Mouse (Mus musculus) gastrocnemius, adult 2 months (tissue): ENCODE measurements around the gene Ddx5. TPM values are rescaled to one million over a fixed set of nuclear protein-coding genes. Genes with fewer than 3 reads are reported as not detected.
"Not testable (repeated sequence)": the region's sequence is repeated elsewhere in the genome, so short reads cannot be mapped to it uniquely, and the experiment has no call there.

Experiments
- DNase-seq: peaks from one replicate; pipeline ENCODE4 v3.0.0; 2022
- H3K27ac ChIP-seq: fragments of 200-600 bp; 2 replicates; pipeline ENCODE4 v1.8.1; 2022; ENCODE audit warnings: mild to moderate bottlenecking
- H3K4me3 ChIP-seq: fragments of 200-600 bp; 2 replicates; pipeline ENCODE4 v1.8.1; 2022; ENCODE audit warnings: mild to moderate bottlenecking, moderate library complexity
- CTCF ChIP-seq: fragments of 200-600 bp; IDR thresholded peaks from 2 replicates; pipeline ENCODE4 v1.8.1; 2022; ENCODE audit warnings: antibody characterized with exemption, mild to moderate bottlenecking, moderate library complexity
- intact Hi-C: fragments of 180-260 bp; cut with DNase I; formaldehyde crosslinking; loops from one replicate; pipeline ENCODE4 v1.15.1; 2025
- total RNA-seq, 2 experiments: library from RNA; stranded (reverse); gene quantifications; 2 replicates each; pipeline ENCODE4 v1.2.3; 2021

The Ddx5 gene
- total RNA-seq, 2 experiments from 2014 or later = 261 to 265 TPM

GRCm38 (mm10) chr11:106816316-106816715, 27.3 kb upstream of the Ddx5 start:
- Histone ChIP-seq H3K27ac (0 out of 2 replicates have a peak overlapping the region, but pooled peaks have one; percentile 24), H3K4me3 (no peak overlapping the region)
- no peak for TF ChIP-seq CTCF
- DNase-seq = no peak
- intact Hi-C loops = no loop called here

DNA sequence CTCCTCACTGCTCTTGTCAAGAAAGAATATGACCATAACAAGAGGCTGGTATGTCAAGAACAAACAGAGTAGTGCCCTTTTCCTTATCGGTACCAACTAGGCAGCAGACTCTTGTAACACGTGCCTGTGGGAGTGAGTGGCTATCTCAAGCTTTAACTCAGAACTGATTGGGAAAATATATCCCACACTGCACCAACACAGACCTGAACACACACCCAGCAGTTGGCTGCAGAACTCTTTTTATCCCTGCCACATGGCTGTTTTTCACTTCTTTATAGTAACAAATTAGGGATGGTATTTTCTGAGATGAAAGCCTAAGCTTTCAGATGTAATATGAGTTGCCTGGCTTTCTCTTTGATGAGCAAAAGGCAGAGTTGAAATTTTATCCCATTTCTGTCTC, 26.8 kb upstream of the Ddx5 start:
- no peak for TF ChIP-seq CTCF
- no peak overlapping the region for H3K27ac ChIP-seq
- intact Hi-C loops = no loop called here
- no peak overlapping the region for H3K4me3 ChIP-seq
- no peak for DNase-seq

DNA sequence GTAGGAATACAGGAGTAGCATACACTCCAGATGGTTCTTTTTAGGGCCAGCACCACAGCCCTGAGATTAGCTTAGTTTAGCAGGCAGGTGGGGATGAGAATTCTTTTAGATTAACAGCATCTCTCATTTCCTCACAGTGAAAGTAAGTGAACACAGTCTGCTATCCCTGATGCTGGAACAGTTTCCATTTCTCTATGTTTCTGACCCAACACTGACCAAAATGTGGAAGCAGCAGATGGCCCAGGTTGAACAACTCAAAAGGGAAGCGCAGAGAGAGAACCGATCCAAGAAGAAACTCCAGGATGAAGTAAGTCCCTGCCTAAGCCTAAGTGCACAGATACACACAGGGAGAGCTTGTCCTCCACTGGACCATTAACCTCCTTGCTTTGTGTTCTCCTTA, 26.3 kb upstream of the Ddx5 start:
- intact Hi-C loops = no loop called here
- Histone ChIP-seq H3K4me3 (no peak overlapping the region), H3K27ac (0 out of 2 replicates have a peak overlapping the region, but pooled peaks have one; percentile 3)
- no peak for DNase-seq
- TF ChIP-seq CTCF = no peak

- peak overlapping the region; percentile 3; the same call in 1 of the 2 replicates for H3K27ac ChIP-seq
- DNase-seq = no peak
- TF ChIP-seq CTCF = no peak
- H3K4me3 ChIP-seq = no peak overlapping the region
- intact Hi-C loops = no loop called here
Measured at GRCm38 (mm10) chr11:106814601-106815320, 25.8 kb upstream of the Ddx5 start.

DNA sequence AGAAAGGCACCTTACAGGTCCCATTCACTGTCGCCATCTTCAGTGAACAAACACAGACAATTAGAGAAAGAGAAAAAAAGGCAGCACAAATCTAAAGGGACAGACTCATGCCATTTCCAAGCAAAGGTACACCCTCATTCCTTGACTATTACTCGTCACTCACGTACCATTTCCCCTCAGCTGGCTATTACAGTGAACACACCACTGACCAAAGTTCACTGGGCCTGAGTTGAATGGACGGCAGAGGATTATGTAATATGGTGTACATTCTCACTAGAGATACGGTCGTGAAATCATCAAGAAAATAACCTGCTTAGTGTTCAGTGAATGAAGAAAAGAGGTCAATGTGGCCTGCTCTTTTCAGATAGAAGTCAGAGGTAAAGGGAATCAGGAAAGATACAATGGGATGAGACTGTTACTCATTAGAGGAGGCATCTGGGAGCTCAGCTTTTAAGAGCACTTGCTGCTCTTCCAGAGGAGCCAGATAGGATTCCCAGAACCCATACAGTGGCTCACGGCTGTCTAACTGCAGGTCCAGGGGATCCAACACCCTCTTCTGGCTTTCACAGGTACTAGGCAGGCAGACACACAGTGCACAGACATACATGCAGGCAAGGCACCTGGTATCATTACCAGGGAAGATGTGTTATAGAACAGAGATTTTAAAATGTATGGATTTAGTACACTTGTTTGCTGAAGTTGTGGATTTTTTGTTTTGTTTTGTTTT, 23.6 kb upstream of the Ddx5 start:
- intact Hi-C loops = no loop called here
- DNase-seq = no peak
- Histone ChIP-seq H3K4me3 (no peak overlapping the region), H3K27ac (no peak overlapping the region)
- TF ChIP-seq CTCF = no peak

- H3K4me3 ChIP-seq, H3K27ac ChIP-seq, intact Hi-C loops, DNase-seq: not testable (repeated sequence)
Measured at GRCm38 (mm10) chr11:106807442-106807841, 18.5 kb upstream of the Ddx5 start.

DNA sequence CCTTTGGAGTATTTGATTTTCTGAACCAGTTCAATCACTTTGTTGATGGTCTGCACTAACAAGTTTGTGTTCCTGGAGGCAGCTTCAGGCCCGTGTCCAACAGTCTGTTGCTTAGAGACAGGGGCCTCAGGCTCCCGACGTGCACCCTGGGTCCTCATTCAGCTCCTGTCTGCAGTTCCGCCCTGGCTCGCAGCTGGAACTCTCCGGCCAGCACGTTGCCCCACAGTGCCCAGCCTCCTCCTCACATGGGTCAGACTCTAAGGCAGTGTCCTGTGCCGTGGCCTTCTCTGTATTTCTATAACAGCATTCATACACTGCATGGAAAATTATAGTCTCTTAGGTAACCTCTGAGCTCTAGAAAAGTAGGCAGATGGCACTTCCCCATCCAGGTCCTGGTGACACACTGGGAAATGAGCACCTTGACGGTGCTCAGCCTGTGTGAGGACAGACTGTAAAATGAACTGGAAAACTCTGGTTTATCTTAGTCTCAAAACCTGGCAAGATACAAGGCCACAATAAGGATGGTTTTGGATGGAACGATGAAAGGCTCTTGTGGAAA, 13.2 kb upstream of the Ddx5 start:
- Histone ChIP-seq H3K4me3 (no peak overlapping the region), H3K27ac (no peak overlapping the region)
- TF ChIP-seq CTCF = no peak
- intact Hi-C loops = no loop called here
- peak; percentile 41 for DNase-seq

DNA sequence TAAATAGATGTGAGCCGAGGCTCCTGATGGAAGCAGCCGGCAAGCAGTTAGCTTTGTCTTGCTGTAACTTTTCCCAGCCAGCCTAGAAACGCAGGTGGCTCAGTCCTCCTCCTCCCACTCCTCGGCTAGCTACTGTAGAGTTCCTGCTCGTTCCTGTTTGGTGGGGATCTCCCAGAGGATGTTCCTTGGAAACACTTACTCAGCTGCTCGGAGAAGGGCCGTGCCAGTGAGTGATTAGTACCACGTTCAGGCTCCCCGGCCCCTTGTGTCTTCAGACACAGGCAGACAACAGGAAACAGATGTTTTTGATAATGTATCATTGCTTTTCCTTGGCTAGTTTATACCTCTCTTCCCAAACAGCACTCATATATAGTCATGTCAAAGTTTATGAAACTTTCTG, 6.7 kb upstream of the Ddx5 start:
- DNase-seq = no peak
- intact Hi-C loops = no loop called here
- Histone ChIP-seq H3K4me3 (no peak overlapping the region), H3K27ac (peak overlapping the region; percentile 63)
- no peak for TF ChIP-seq CTCF

- intact Hi-C loops = no loop called here
- TF ChIP-seq CTCF = no peak
- no peak overlapping the region for H3K27ac ChIP-seq
- no peak overlapping the region for H3K4me3 ChIP-seq
- DNase-seq = no peak
Measured at GRCm38 (mm10) chr11:106793846-106794245, 4.9 kb upstream of the Ddx5 start.

- Histone ChIP-seq H3K27ac (peak overlapping the region; percentile 100), H3K4me3 (peak overlapping the region; percentile 98)
- DNase-seq = no peak
- no peak for TF ChIP-seq CTCF
- intact Hi-C loops = no loop called here
Measured at GRCm38 (mm10) chr11:106789649-106790048, 664 bp upstream of the Ddx5 start.

DNA sequence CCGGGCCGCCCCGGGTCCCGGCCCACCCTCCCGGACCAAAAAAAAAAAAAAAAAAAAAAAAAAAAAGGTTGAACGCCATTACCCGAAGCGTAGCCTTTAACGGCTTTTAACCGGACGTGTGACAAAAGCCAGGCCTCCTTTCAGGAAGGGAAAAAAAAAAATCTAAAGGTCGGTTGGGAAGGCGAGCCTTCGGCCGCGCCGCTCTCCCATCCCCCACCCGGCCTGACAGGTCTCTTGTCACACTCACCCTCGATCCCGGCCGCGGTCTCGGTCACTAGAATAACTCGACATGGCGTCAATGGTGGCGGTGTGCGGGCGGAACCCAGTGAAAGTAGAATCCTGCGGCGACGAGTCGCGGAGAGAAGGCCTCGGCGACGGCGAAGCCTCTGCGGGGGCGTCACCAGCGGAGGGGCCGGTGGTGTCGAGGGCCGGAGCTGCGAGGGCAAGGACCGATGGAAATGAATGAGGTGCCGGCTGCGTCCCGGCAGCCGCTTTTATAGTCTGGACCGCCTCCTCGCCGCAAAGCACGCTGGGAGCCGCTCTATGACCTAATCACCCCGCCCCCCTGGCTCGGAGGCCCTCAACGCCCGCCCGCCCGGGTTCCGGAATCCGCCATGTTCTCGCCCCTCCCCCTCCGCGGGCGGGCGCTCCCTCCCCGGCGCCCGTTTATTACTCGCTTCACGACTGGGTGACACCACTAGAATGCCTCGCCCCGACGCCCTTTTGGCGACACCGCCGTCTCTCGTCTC, 785 bp downstream of the Ddx5 start:
- H3K4me3 ChIP-seq = peak overlapping the region; percentile 98
- intact Hi-C loops = no loop called here
- peak overlapping the region; percentile 100 for H3K27ac ChIP-seq
- DNase-seq = peak; percentile 99
- no peak for TF ChIP-seq CTCF

GRCm38 (mm10) chr11:106787131-106788025, 1.6 kb downstream of the Ddx5 start:
- peak; percentile 96 for DNase-seq
- intact Hi-C loops = no loop called here
- Histone ChIP-seq H3K27ac (peak overlapping the region; percentile 100), H3K4me3 (peak overlapping the region; percentile 98)
- no peak for TF ChIP-seq CTCF
